Mouse (Mus musculus): ENCODE results near the gene Ppox. TPM values are rescaled to one million over a fixed set of nuclear protein-coding genes. Genes with fewer than 3 reads are reported as not detected.
A peak's percentile ranks its signal among the peaks of the same experiment; 100 is the strongest.
"Not testable (repeated sequence)": the region's sequence is repeated elsewhere in the genome, so short reads cannot be mapped to it uniquely, and the experiment has no call there.

Ppox gene
- polyA plus RNA-seq, 1 experiment from 2014 or later = 56.0 TPM

DNA sequence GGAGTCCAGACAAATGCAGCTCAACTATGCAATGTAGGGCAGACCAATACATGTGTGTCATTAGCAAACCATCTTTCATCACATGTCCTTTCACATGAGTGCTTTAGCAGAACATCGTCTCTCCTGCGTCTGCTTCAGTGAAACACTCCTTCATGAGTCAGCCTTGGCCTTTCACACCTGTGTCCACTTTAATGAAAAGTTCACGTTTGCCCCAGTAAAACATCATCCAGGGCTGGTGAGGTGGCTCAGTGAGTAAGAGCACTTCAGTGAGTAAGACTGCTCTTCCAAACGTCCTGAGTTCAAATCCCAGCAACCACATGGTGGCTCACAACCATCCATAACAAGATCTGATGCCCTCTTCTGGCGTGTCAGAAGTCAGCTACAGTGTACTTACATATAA, 25.2 kb upstream of the Ppox start:
- not testable (repeated sequence) for H3K4me1 ChIP-seq (replicated peaks); H3K4me3 ChIP-seq (replicated peaks); H3K9me3 ChIP-seq; H3K9ac ChIP-seq (replicated peaks); H3K27me3 ChIP-seq; H3K36me3 ChIP-seq; H3K4me2 ChIP-seq (replicated peaks); ATAC-seq; H3K27ac ChIP-seq
- 70% methylated on average over 5 of the region's 5 CpGs for WGBS

DNA sequence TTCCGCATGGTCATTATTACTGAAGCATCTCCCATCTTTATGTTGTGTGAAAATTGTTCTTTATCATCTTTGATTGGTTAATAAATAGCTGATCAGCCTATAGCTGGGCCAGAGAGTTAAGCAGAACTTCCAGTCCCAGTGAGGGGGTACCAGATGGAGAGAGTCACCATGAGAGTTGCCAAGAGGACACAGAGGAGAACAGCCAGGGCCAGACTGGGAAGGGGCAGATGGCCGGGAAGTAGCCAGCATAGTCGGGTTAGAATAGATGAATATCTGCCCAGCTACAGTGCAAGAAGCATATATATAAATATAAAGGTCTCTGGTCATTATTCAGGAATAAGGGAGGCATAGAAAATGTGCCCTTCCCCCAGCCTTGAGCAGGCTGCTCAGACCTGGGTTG, 17.2 kb upstream of the Ppox start:
- no peak for ATAC-seq
- H3K9ac ChIP-seq (replicated peaks) = no peak overlapping the region
- H3K4me1 ChIP-seq (replicated peaks) = peaks cover 8% of the 10 kb centered on the region
- no peaks in the 10 kb centered on the region for H3K36me3 ChIP-seq
- H3K9me3 ChIP-seq = no peaks in the 10 kb centered on the region
- 67% methylated on average over 3 of the region's 3 CpGs for WGBS
- no peak overlapping the region for H3K27ac ChIP-seq
- peaks cover 25% of the 10 kb centered on the region for H3K27me3 ChIP-seq
- no peak overlapping the region for H3K4me3 ChIP-seq (replicated peaks)
- no peak overlapping the region for H3K4me2 ChIP-seq (replicated peaks)

DNA sequence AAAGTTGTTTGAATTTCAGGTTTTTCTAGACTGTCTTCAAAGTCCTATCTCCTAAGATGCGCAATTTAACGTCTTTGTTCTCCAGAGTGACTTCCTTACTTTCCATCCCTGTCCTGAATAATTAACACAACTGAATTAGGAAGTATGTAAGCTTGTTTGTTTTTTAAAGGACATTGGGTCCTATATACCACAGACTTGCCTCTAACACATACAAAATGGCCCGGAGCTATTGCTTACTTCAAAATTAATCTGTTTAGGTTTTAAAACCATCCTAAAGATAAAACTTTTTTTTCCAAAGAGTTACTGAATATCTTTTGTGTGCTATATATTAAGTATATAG, 14.0 kb upstream of the Ppox start:
- no peaks in the 10 kb centered on the region for H3K9me3 ChIP-seq
- peaks cover under 1% of the 10 kb centered on the region; the same call in 1 of the 2 replicates for H3K36me3 ChIP-seq
- peak overlapping the region; percentile 77 for H3K9ac ChIP-seq (replicated peaks)
- WGBS = 15% methylated on average over 3 of the region's 3 CpGs
- peaks cover 10% of the 10 kb centered on the region for H3K4me1 ChIP-seq (replicated peaks)
- H3K27me3 ChIP-seq = peaks cover 25% of the 10 kb centered on the region
- ATAC-seq = peak; percentile 58
- H3K27ac ChIP-seq = peak overlapping the region; percentile 89
- peak overlapping the region; percentile 82 for H3K4me2 ChIP-seq (replicated peaks)
- peak overlapping the region; percentile 71 for H3K4me3 ChIP-seq (replicated peaks)

DNA sequence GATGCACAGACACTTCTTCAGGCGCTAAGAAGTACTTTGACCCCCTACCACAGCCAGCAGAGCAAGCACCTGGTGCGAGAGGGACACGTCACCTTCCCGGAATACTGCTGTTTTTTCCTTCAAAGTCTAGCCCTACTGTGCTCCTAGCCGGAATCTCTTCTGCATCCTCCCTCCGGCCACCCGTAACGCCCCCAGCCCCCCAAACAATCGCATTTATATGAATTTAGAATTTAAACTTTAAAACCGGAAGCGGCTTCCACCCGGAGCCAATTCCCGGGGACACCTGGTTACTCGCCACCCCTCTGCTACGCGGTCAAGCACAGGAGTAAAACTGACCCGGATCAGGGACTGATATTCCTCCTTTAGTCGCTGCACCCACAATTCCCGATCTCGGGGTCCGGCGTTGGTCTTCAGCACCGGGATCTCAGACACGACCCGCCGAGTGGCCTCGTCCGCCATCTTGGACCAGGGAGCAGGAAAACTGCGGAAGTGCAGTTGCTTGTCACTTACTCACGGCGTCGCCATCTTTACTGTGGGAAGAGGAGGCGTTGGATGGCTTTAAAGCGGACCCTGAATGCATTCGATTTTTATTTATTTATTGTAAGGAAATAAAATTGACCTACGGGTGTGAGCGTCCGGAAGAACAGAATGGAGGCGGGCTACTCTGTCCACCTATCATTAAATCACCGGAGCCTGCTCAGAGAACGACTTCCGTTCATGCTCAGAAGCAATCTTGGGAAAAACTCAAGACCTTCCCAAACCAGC, 13.5 kb upstream of the Ppox start, which contains the start of gene Ufc1:
Ufc1 (minus strand) TSS at position 727 of the 765 bp plus-strand sequence.
- Histone ChIP-seq H3K27me3 (peaks cover 25% of the 10 kb centered on the region), H3K27ac (peak within 1 kb of the TSS; percentile 89), H3K4me2 (replicated peaks) (peak within 1 kb of the TSS; percentile 82), H3K4me3 (replicated peaks) (peak within 1 kb of the TSS; percentile 71), H3K36me3 (peaks cover 6% of the 10 kb centered on the region), H3K9ac (replicated peaks) (peak within 1 kb of the TSS; percentile 77), H3K9me3 (no peaks in the 10 kb centered on the region), H3K4me1 (replicated peaks) (peaks cover 10% of the 10 kb centered on the region)
- peak; percentile 86 for ATAC-seq
- WGBS = under 1% methylated on average over 42 of the region's 42 CpGs

DNA sequence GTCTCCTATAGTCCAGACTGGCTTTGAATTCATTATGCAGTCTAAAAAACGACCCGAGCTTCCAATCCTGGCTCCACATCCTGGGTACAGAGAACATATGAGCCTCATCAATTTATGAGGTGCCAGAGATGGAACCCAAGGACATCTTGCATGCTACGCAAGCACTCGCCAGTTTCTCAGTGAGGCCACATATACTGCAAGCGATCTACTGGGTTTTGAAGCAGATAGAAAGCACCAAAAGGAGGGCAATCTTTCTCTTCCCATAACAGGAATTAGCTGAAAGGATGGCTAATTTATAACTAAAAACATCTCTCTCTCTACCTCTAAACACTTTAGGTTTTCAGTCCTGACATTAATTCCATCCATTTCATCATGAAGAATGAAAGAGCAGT, 12.9 kb upstream of the Ppox start:
- H3K4me2 ChIP-seq (replicated peaks) = peak overlapping the region; percentile 82
- WGBS = 49% methylated on average over 5 of the region's 5 CpGs
- peak overlapping the region; percentile 71 for H3K4me3 ChIP-seq (replicated peaks)
- peaks cover 24% of the 10 kb centered on the region for H3K27me3 ChIP-seq
- H3K27ac ChIP-seq = peak overlapping the region; percentile 89
- H3K9ac ChIP-seq (replicated peaks) = peak overlapping the region; percentile 77
- no peak for ATAC-seq
- H3K36me3 ChIP-seq = peaks cover 10% of the 10 kb centered on the region
- H3K4me1 ChIP-seq (replicated peaks) = peaks cover 10% of the 10 kb centered on the region
- no peaks in the 10 kb centered on the region for H3K9me3 ChIP-seq

DNA sequence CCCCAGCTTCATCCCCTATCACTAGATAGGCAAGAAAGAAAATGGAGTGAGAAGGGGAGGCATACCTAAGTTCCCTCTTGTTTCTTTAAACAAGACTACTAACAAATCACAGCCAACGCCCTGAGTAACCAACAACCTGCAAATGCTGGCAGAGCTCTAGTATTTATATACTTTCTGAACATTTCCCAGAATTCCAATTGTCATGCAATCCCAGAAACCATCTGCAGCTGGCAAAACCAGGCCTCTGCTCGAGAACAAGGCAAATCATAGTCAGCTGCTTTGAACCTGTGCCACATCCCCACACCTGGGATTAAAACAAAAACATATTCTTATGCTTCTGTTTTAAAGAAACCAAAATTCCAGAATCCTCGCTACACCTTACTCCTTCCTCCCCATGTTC, 12.4 kb upstream of the Ppox start:
- Histone ChIP-seq H3K27me3 (peaks cover 19% of the 10 kb centered on the region), H3K4me3 (replicated peaks) (peak overlapping the region; percentile 71), H3K9ac (replicated peaks) (peak overlapping the region; percentile 77; the same call in 1 of the 2 replicates), H3K9me3 (no peaks in the 10 kb centered on the region), H3K4me2 (replicated peaks) (peak overlapping the region; percentile 82), H3K36me3 (peaks cover 16% of the 10 kb centered on the region), H3K27ac (no peak overlapping the region), H3K4me1 (replicated peaks) (peaks cover 13% of the 10 kb centered on the region)
- 96% methylated on average over 3 of the region's 3 CpGs for WGBS
- no peak for ATAC-seq

DNA sequence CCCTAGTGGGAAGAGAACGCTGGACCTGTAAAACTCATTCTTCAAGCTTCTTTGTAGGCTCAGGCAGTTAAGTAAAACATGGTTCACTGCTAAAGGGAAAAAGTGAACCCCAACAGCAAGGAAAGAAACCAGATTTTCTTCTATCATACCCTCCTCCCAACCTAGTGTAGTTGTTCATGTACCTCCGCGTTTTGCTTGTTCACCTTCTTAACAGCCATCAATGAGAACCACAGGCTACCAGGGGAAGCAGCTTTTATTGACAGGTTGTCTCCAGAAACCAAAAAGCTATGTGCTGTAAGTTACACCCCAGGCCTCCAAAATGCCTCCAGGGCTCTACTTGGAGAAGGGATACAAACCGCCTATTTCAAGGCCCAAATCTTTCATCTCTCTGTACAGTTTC, 7.3 kb upstream of the Ppox start:
- WGBS = 71% methylated on average over 4 of the region's 4 CpGs
- Histone ChIP-seq H3K36me3 (peaks cover 50% of the 10 kb centered on the region), H3K27me3 (no peaks in the 10 kb centered on the region), H3K9ac (replicated peaks) (0 out of 2 replicates have a peak overlapping the region, but pooled peaks have one; percentile 39), H3K4me3 (replicated peaks) (peak overlapping the region; percentile 89), H3K9me3 (no peaks in the 10 kb centered on the region), H3K4me2 (replicated peaks) (peak overlapping the region; percentile 73), H3K4me1 (replicated peaks) (peaks cover 36% of the 10 kb centered on the region), H3K27ac (peak overlapping the region; percentile 98)
- no peak for ATAC-seq

DNA sequence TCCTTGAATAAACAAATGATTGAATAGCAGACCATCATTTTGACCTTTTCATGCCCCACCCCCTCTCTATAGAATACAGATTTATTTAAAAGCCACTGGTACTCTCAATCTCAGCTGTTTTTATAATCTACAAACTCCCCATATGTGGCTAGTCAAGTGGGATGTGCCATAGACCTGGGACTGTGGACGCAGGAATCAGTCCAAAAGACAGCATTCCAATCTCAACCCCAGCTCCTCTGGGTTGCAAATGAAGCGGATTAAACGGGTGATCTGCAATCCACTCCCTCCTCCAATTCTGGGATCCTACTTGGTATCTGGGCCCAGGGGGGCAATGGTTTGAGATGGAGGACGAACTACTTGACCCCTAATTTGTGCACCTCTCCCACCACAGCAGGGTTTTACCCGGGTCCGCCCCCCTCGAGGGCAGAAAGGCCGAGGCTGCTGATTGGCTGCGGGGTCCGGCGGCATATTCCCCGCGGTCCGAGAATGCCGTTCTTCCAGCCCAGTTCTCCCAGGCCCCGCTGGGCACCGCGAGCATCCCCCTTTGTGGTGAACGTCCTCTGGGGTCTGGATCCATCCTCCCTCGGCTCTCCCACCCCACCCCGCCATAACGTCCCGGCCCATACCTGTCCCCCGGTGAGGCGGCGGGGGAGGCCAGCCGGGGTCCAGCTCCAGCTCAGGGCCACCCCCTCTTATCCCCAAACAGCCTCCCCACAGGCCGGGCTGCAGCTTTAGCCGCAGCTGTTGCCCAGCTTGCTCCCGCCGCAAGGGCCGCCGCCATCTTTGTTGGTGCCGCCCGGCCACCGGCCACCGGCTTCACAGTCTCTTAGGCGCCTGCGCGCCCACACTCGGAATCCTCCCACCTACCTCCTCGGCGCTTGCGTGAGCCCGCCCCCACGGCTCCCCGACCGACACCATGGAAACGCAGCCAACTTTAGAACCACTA, 6.4 kb upstream of the Ppox start, which contains the start of gene Usp21:
Usp21 (minus strand) TSS at position 856 of the 946 bp plus-strand sequence.
- ATAC-seq = peak; percentile 95
- Histone ChIP-seq H3K4me2 (replicated peaks) (peak within 1 kb of the TSS; percentile 73), H3K4me3 (replicated peaks) (peak within 1 kb of the TSS; percentile 89), H3K27ac (peak within 1 kb of the TSS; percentile 98), H3K4me1 (replicated peaks) (peaks cover 32% of the 10 kb centered on the region), H3K27me3 (no peaks in the 10 kb centered on the region), H3K9ac (replicated peaks) (peak within 1 kb of the TSS; percentile 96), H3K36me3 (peaks cover 56% of the 10 kb centered on the region), H3K9me3 (no peaks in the 10 kb centered on the region)
- WGBS = under 1% methylated on average over 49 of the region's 49 CpGs

DNA sequence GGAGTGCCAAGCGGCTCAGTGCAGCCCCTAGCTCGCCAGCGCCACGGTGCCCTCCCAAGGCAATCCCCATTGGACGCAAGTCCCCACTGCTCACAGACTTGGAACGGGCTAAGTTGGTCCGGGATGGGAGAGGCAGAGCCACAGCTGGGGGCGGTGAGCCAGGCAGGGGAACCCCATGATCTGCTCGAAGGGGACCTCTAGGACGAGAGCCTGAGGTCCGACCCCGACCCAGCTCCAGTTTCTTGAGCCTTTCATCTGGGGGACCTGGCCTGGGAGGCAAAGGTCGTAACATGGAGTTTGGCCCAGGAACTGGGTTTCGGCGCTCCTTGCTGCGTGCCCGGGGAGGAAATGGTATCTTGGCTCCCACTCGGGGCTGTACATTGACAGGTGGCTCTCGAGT, 5.5 kb upstream of the Ppox start:
- Histone ChIP-seq H3K9me3 (no peaks in the 10 kb centered on the region), H3K36me3 (peaks cover 61% of the 10 kb centered on the region), H3K27ac (peak overlapping the region; percentile 98; the same call in 1 of the 2 replicates), H3K27me3 (no peaks in the 10 kb centered on the region), H3K4me1 (replicated peaks) (peaks cover 40% of the 10 kb centered on the region), H3K4me2 (replicated peaks) (peak overlapping the region; percentile 73), H3K4me3 (replicated peaks) (peak overlapping the region; percentile 89), H3K9ac (replicated peaks) (peak overlapping the region; percentile 96)
- ATAC-seq = no peak
- WGBS = 87% methylated on average over 19 of the region's 19 CpGs

DNA sequence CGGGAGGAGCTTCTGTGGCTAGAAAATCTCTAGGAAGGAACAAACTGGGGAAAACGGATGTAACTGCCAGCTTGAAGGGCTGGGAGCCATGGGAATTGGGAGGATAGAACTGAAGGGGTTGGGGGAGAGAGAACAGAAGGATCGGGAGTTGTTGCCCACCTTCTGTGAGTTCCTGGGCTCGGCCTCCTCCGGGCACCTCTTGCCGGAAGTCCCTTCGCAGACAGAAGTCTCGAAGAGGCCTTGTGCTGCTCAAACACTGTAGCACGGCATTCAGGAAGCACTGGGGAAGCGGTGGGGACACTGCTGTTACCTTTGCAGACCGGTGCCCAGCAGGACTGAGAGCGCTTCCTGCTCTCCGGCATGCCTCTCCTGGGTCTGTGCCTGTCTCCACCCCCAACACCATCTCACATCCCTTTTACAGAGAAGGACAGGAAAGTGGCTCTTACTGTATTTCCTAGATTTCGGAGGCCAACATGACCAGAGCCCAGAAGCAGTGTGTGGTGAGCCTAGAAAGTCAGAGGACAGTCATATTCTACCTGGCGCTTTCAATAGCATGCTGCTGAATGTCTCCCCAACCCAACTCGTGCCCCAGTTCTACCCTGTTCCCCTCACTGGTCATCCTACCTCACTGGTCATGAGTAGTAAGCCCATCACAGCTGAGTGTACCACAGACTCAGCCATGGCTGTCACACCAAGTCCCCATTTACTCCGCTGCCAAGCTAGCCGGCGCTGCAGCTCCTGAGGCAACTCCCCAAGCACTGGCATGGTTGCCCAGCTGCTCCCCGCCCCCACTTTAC, 4.3 kb upstream of the Ppox start:
- 89% methylated on average over 20 of the region's 20 CpGs for WGBS
- no peak overlapping the region for H3K4me2 ChIP-seq (replicated peaks)
- no peaks in the 10 kb centered on the region for H3K27me3 ChIP-seq
- H3K36me3 ChIP-seq = peaks cover 61% of the 10 kb centered on the region
- H3K4me1 ChIP-seq (replicated peaks) = peaks cover 46% of the 10 kb centered on the region
- no peak for ATAC-seq
- peak overlapping the region; percentile 19; the same call in 1 of the 2 replicates for H3K9ac ChIP-seq (replicated peaks)
- H3K9me3 ChIP-seq = no peaks in the 10 kb centered on the region
- no peak overlapping the region for H3K4me3 ChIP-seq (replicated peaks)
- 0 out of 2 replicates have a peak overlapping the region, but pooled peaks have one; percentile 14 for H3K27ac ChIP-seq

DNA sequence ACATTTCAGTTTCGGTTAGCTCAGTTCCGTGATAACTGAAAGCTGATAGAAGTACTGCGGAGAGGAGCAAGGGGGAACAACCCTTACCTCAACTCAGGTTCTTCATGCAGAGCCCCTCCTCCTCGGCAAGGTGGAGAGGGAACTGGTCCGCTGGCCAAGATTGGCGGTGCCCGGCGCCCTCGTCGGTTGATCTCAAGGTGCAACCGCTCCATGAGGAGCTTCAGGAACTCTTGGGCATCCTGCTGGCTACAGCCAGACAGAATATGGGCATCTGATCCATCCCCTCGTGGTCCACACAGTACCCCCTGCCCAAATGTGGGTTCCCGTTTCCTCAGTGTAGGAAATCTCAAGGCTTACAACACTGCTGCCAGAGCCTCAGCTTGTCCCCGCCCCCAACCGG, 3.5 kb upstream of the Ppox start:
- no peaks in the 10 kb centered on the region for H3K27me3 ChIP-seq
- WGBS = 93% methylated on average over 15 of the region's 15 CpGs
- no peak overlapping the region for H3K27ac ChIP-seq
- H3K36me3 ChIP-seq = peaks cover 55% of the 10 kb centered on the region
- H3K9ac ChIP-seq (replicated peaks) = no peak overlapping the region
- no peak for ATAC-seq
- H3K9me3 ChIP-seq = no peaks in the 10 kb centered on the region
- H3K4me3 ChIP-seq (replicated peaks) = no peak overlapping the region
- peaks cover 54% of the 10 kb centered on the region for H3K4me1 ChIP-seq (replicated peaks)
- H3K4me2 ChIP-seq (replicated peaks) = no peak overlapping the region
